Mouse (Mus musculus): ENCODE measurements around the gene Soat1. TPM values are rescaled to one million over a fixed set of nuclear protein-coding genes. Genes with fewer than 3 reads are reported as not detected.
A peak's percentile ranks its signal among the peaks of the same experiment; 100 is the strongest.

The Soat1 gene
- polyA plus RNA-seq, 1 experiment from 2014 or later, result 34.4 TPM

- ChIA-PET CTCF (no interaction called here), POLR2A (no interaction called here)
- in situ Hi-C loops (cut with MboI; ENCODE audit: low pct_unique_long_range_greater_than_20kb), result no loop called here
- ATAC-seq, result no peak
- no peaks in the 10 kb centered on the region for H3K27me3 ChIP-seq
- TF ChIP-seq CTCF (IDR thresholded peaks at IDR 0.05), result no peak
- DNase-seq (ENCODE audit: low read depth, low spot score), result no peak
Observed at GRCm38 (mm10) chr1:156393148-156393547, 81.0 kb downstream of the Soat1 start.

GRCm38 (mm10) chr1:156386880-156387279 lies 87.3 kb downstream of the Soat1 start:
- CTCF ChIA-PET, result no interaction called here
- POLR2A ChIA-PET, result no interaction called here
- in situ Hi-C loops (cut with MboI; ENCODE audit: low pct_unique_long_range_greater_than_20kb), result no loop called here
- DNase-seq (ENCODE audit: low read depth, low spot score) (no peak), ATAC-seq (no peak)
- peaks cover 17% of the 10 kb centered on the region for H3K27me3 ChIP-seq
- no peak for TF ChIP-seq CTCF (IDR thresholded peaks at IDR 0.05)

DNA sequence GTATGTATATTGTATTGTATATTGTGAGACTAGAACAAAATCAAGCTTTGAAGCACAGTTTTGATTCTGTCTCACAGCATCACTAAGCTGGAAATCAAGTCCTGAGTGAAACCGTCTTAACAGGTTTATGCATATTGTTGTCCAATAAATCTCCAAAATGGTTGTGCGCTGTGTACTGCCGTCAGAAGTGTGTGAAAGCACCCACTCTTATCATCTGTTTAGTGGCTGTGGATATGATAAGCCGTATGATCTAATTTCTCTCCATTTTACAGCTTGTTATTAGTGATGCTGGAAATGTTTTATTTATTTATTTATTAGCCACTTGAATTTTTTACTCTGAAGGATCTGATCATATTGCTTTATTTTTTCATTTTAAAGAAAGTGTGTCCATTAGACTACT lies 87.9 kb downstream of the Soat1 start:
- no peak for DNase-seq (ENCODE audit: low read depth, low spot score)
- in situ Hi-C loops (cut with MboI; ENCODE audit: low pct_unique_long_range_greater_than_20kb), result no loop called here
- no peak for TF ChIP-seq CTCF (IDR thresholded peaks at IDR 0.05)
- no peak for ATAC-seq
- CTCF ChIA-PET, result no interaction called here
- POLR2A ChIA-PET, result no interaction called here
- peaks cover 17% of the 10 kb centered on the region for H3K27me3 ChIP-seq

DNA sequence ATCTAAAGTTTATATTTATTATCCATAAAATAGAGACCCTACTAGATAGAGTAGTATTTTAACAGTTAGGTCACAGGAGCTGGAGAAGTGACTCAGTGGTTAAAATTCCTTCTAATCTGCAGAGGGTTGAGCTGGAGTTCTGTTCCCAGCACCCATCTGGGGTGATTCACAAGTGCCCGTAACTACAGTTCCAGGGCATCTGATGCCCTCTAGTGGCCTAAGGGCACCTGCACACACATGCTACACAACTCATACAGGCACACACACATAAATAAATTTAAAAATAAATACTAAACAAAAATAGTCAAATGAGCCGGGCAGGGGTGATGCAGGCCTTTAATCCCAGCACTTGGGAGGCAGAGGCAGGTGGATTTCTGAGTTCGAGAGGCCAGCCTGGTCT lies 92.9 kb downstream of the Soat1 start:
- H3K27me3 ChIP-seq, result peaks cover 11% of the 10 kb centered on the region
- CTCF ChIA-PET, result no interaction called here
- POLR2A ChIA-PET, result no interaction called here
- ATAC-seq (no peak), DNase-seq (ENCODE audit: low read depth, low spot score) (no peak)
- in situ Hi-C loops (cut with MboI; ENCODE audit: low pct_unique_long_range_greater_than_20kb), result no loop called here
- peak; percentile 27 for TF ChIP-seq CTCF (IDR thresholded peaks at IDR 0.05)

Other genes with a start within 250 kb of the Soat1 start
- gene Tdrd5, start 170.7 kb downstream of the Soat1 start, polyA plus RNA-seq (2021), result 0.18 TPM
- gene Nphs2, start 163.6 kb downstream of the Soat1 start, polyA plus RNA-seq (2021), result not detected
- gene Gm2000, start 108.3 kb downstream of the Soat1 start, polyA plus RNA-seq (2021), result 567 TPM
- 0.19 TPM for gene Axdnd1, start 53.2 kb downstream of the Soat1 start, polyA plus RNA-seq (2021)
- 27.7 TPM for gene Gm10031, start 49.7 kb upstream of the Soat1 start, polyA plus RNA-seq (2021)
- gene Abl2, start 84.5 kb upstream of the Soat1 start, polyA plus RNA-seq (2021), result 21.7 TPM
- 29.5 TPM for gene Tor3a, start 200.0 kb upstream of the Soat1 start, polyA plus RNA-seq (2021)
- gene Fam20b, start 244.8 kb upstream of the Soat1 start, polyA plus RNA-seq (2021), result 53.2 TPM

All from Patski (cell line).